Mouse (Mus musculus) liver, adult 2 months (tissue): ENCODE data around the gene Kmt5b.

Experiments
- CTCF ChIP-seq: fragments of 200-500 bp; IDR thresholded peaks from 2 replicates; pipeline ENCODE4 v1.5.1; 2011; ENCODE audit warnings: low read depth, low read length, control low read depth
- POLR2A ChIP-seq: fragments of 200-500 bp; IDR thresholded peaks from 2 replicates; pipeline ENCODE4 v1.6.1; 2011; ENCODE audit warnings: low read length, control low read depth; ENCODE audit not compliant: insufficient read depth; ENCODE audit errors: extremely low read depth

- TF ChIP-seq CTCF (no peak), POLR2A (no peak)
Measured at GRCm38 (mm10) chr19:3778713-3779112, 11.5 kb downstream of the Kmt5b start.
